Mouse (Mus musculus): Measurements from ENCODE around the gene Msh5.

DNA sequence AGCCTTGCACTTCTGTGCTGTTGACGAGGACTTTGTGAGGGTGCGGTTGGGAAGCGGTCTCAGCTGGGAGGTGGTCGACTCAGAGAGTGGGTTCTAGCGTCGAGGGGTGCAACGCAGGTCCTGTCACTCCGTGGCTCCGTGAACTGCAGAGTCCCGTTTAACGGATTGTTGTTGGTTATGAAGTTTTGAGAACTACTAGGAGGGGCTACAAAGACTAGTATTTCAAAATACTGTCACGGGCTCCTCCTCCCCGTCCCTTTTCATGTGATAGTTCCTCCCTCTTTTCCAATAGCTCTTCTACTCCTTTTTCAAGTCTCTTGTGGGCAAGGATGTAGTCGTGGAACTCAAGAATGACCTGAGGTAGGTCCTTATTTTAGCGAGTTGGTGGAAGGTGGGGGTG is 64.2 kb downstream of the Msh5 start:
- TF ChIP-seq GATA1 (IDR thresholded peaks at IDR 0.05; ENCODE audit: borderline replicate concordance, low read length) (no peak), FLI1 (IDR thresholded peaks at IDR 0.05; ENCODE audit: low read length) (no peak)

All from megakaryocyte, embryonic 14.5 days (primary cell).